Mouse (Mus musculus) left cerebral cortex, postnatal 36 days (tissue): Measurements from ENCODE around the gene Dcun1d2. TPM values are rescaled to one million over a fixed set of nuclear protein-coding genes. Genes with fewer than 3 reads are reported as not detected.

Experiments
- DNase-seq, 2 experiments: peaks; one replicate each; pipeline ENCODE4 v3.0.0; 2021 to 2022; ENCODE audit warnings: low spot score in 2 of 2, mixed read lengths in 1 of 2
- intact Hi-C: fragments of 180-260 bp; cut with DNase I; formaldehyde crosslinking; loops from one replicate; pipeline ENCODE4 v1.15.1; 2025
- total RNA-seq, 2 experiments: library from RNA; stranded (reverse); gene quantifications; 2 replicates each; pipeline ENCODE4 v1.2.3; 2021

Dcun1d2 gene
- total RNA-seq, 2 experiments from 2014 or later: 37.0 to 38.4 TPM

- intact Hi-C loops: no loop called here
- no peak for DNase-seq
Measured at GRCm38 (mm10) chr8:13267566-13267965, 20.4 kb downstream of the Dcun1d2 start.

- intact Hi-C loops: no loop called here
- no peak for DNase-seq
Measured at GRCm38 (mm10) chr8:13263376-13263775, 24.6 kb downstream of the Dcun1d2 start.

- intact Hi-C loops: no loop called here
- peak; percentile 68 to 77 for DNase-seq
Measured at GRCm38 (mm10) chr8:13254019-13254418, 33.9 kb downstream of the Dcun1d2 start, which contains the start of gene Adprhl1. TSS of gene Adprhl1 (minus strand) at chr8:13254162.

- DNase-seq: no peak
- intact Hi-C loops: no loop called here
Measured at GRCm38 (mm10) chr8:13253413-13253812, 34.5 kb downstream of the Dcun1d2 start.

- DNase-seq: no peak
- intact Hi-C loops: no loop called here
Measured at GRCm38 (mm10) chr8:13252837-13253236, 35.1 kb downstream of the Dcun1d2 start.

- intact Hi-C loops: no loop called here
- no peak for DNase-seq
Measured at GRCm38 (mm10) chr8:13244343-13244880, 43.5 kb downstream of the Dcun1d2 start.

- DNase-seq: no peak
- intact Hi-C loops: no loop called here
Measured at GRCm38 (mm10) chr8:13242985-13243870, 44.7 kb downstream of the Dcun1d2 start.

GRCm38 (mm10) chr8:13240691-13241090 lies 47.2 kb downstream of the Dcun1d2 start:
- intact Hi-C loops: no loop called here

GRCm38 (mm10) chr8:13240055-13240454 lies 47.9 kb downstream of the Dcun1d2 start:
- intact Hi-C loops: no loop called here
- no peak for DNase-seq

More at GRCm38 (mm10) chr8:13240691-13241090, 47.2 kb downstream of the Dcun1d2 start:
- DNase-seq: no peak

- no peak for DNase-seq
- intact Hi-C loops: no loop called here
Measured at GRCm38 (mm10) chr8:13234803-13235202, 53.1 kb downstream of the Dcun1d2 start.

GRCm38 (mm10) chr8:13230471-13230870 lies 57.5 kb downstream of the Dcun1d2 start:
- intact Hi-C loops: no loop called here
- no peak for DNase-seq

GRCm38 (mm10) chr8:13229802-13230201 lies 58.1 kb downstream of the Dcun1d2 start:
- DNase-seq: no peak
- intact Hi-C loops: no loop called here

- DNase-seq: no peak
- intact Hi-C loops: no loop called here
Measured at GRCm38 (mm10) chr8:13228923-13229610, 58.9 kb downstream of the Dcun1d2 start.

- no peak for DNase-seq
Measured at GRCm38 (mm10) chr8:13227184-13227583, 60.7 kb downstream of the Dcun1d2 start.

GRCm38 (mm10) chr8:13226288-13226687 lies 61.6 kb downstream of the Dcun1d2 start:
- no peak for DNase-seq
- intact Hi-C loops: no loop called here

More at GRCm38 (mm10) chr8:13227184-13227583, 60.7 kb downstream of the Dcun1d2 start:
- intact Hi-C loops: no loop called here

GRCm38 (mm10) chr8:13224426-13224825 lies 63.5 kb downstream of the Dcun1d2 start:
- intact Hi-C loops: no loop called here
- no peak for DNase-seq

GRCm38 (mm10) chr8:13218441-13218840 lies 69.5 kb downstream of the Dcun1d2 start:
- DNase-seq: no peak
- intact Hi-C loops: no loop called here

- intact Hi-C loops: no loop called here
- DNase-seq: no peak
Measured at GRCm38 (mm10) chr8:13217986-13218385, 69.9 kb downstream of the Dcun1d2 start.

GRCm38 (mm10) chr8:13217093-13217492 lies 70.8 kb downstream of the Dcun1d2 start:
- no peak for DNase-seq
- intact Hi-C loops: no loop called here

- intact Hi-C loops: no loop called here
Measured at GRCm38 (mm10) chr8:13216386-13216785, 71.5 kb downstream of the Dcun1d2 start.

More at GRCm38 (mm10) chr8:13216386-13216785, 71.5 kb downstream of the Dcun1d2 start:
- no peak for DNase-seq
